Mouse (Mus musculus) heart, embryonic 16.5 days (tissue): ENCODE measurements around the gene Bahd1. TPM values are rescaled to one million over a fixed set of nuclear protein-coding genes. Genes with fewer than 3 reads are reported as not detected.

Experiments used
- ATAC-seq: fragments of 200-750 bp; cut with Nextera tagmentation; replicated peaks from 2 replicates; pipeline ENCODE4 v1.8.0; 2017; ENCODE audit warnings: moderate number of reproducible peaks; ENCODE audit not compliant: insufficient read depth, low FRiP score; ENCODE audit errors: extremely low read depth
- H3K27ac ChIP-seq: fragments of 300-500 bp; sonication (generic); 2 replicates; pipeline ENCODE4 v1.5.1; 2014; ENCODE audit warnings: mild to moderate bottlenecking, low read length, control low read depth, moderate library complexity
- H3K27me3 ChIP-seq: fragments of 300-500 bp; sonication (generic); 2 replicates; pipeline ENCODE4 v1.6.1; 2014; ENCODE audit warnings: low read length, mixed read lengths; ENCODE audit not compliant: control insufficient read depth, insufficient read depth
- H3K36me3 ChIP-seq: fragments of 300-500 bp; sonication (generic); 2 replicates; pipeline ENCODE4 v1.6.1; 2014; ENCODE audit not compliant: control insufficient read depth, insufficient read depth
- H3K4me1 ChIP-seq: fragments of 300-500 bp; sonication (generic); 2 replicates; pipeline ENCODE4 v1.6.1; 2014; ENCODE audit warnings: low read length, mixed read lengths; ENCODE audit not compliant: control insufficient read depth, insufficient read depth
- H3K4me2 ChIP-seq: fragments of 300-500 bp; sonication (generic); 2 replicates; pipeline ENCODE4 v1.6.1; 2014; ENCODE audit warnings: low read depth, mild to moderate bottlenecking, control low read depth, low read length
- H3K4me3 ChIP-seq: fragments of 300-500 bp; sonication (generic); 2 replicates; pipeline ENCODE4 v1.5.1; 2014; ENCODE audit warnings: mild to moderate bottlenecking, control low read depth, low read length
- H3K9ac ChIP-seq: fragments of 300-500 bp; sonication (generic); 2 replicates; pipeline ENCODE4 v1.6.1; 2014; ENCODE audit warnings: low read length, control low read depth
- H3K9me3 ChIP-seq: fragments of 300-500 bp; sonication (generic); replicated peaks from 2 replicates; pipeline ENCODE4 v1.6.1; 2016; ENCODE audit warnings: low read length; ENCODE audit not compliant: control insufficient read depth
- WGBS: fragments of 180-500 bp; shearing (Covaris S2); extraction: QIAGEN DNeasy Blood & Tissue Kit; methylation state at CpG from one replicate; pipeline ENCODE4 v1.1.7; 2014; 5-methylcytosine and 5-hydroxymethylcytosine counted together
- polyA plus RNA-seq: library from polyadenylated mRNA; unstranded; fragments of >200 nt; fragmentation: Nextera tagmentation; extraction: Ambion mirVana; gene quantifications from 2 replicates; pipeline ENCODE4 v1.2.1, GENCODE M21; 2015

Bahd1 gene
- polyA plus RNA-seq, 1 experiment from 2014 or later = 4.1 TPM

GRCm38 (mm10) chr2:118941341-118941740 lies 41.2 kb downstream of the Bahd1 start:
- H3K27me3 ChIP-seq = 0 out of 2 replicates have a peak, but pooled peaks cover 2% of the 10 kb centered on the region
- no peak overlapping the region for H3K9ac ChIP-seq
- no peak overlapping the region for H3K4me2 ChIP-seq
- no peaks in the 10 kb centered on the region for H3K4me1 ChIP-seq
- H3K9me3 ChIP-seq = no peaks in the 10 kb centered on the region
- WGBS = 67% methylated on average over 7 of the region's 7 CpGs
- no peak for ATAC-seq
- no peaks in the 10 kb centered on the region for H3K36me3 ChIP-seq
- no peak overlapping the region for H3K27ac ChIP-seq
- no peak overlapping the region for H3K4me3 ChIP-seq

GRCm38 (mm10) chr2:118943232-118943631 lies 43.1 kb downstream of the Bahd1 start:
- 82% methylated on average over 6 of the region's 6 CpGs for WGBS
- ATAC-seq = no peak
- H3K27me3 ChIP-seq = no peaks in the 10 kb centered on the region
- H3K27ac ChIP-seq = no peak overlapping the region
- H3K4me1 ChIP-seq = no peaks in the 10 kb centered on the region
- no peak overlapping the region for H3K4me2 ChIP-seq
- H3K4me3 ChIP-seq = no peak overlapping the region
- no peak overlapping the region for H3K9ac ChIP-seq
- H3K36me3 ChIP-seq = no peaks in the 10 kb centered on the region
- no peaks in the 10 kb centered on the region for H3K9me3 ChIP-seq

GRCm38 (mm10) chr2:118948818-118949217 lies 48.6 kb downstream of the Bahd1 start:
- ATAC-seq = no peak
- 79% methylated on average over 4 of the region's 4 CpGs for WGBS

GRCm38 (mm10) chr2:118949699-118950098 lies 49.5 kb downstream of the Bahd1 start:
- Histone ChIP-seq H3K4me2 (no peak overlapping the region), H3K36me3 (no peaks in the 10 kb centered on the region), H3K4me1 (no peaks in the 10 kb centered on the region), H3K27ac (no peak overlapping the region), H3K9ac (no peak overlapping the region), H3K9me3 (no peaks in the 10 kb centered on the region), H3K4me3 (no peak overlapping the region), H3K27me3 (no peaks in the 10 kb centered on the region)
- WGBS = 72% methylated on average over 3 of the region's 3 CpGs
- no peak for ATAC-seq

More at GRCm38 (mm10) chr2:118948818-118949217, 48.6 kb downstream of the Bahd1 start:
- Histone ChIP-seq H3K4me2 (no peak overlapping the region), H3K36me3 (no peaks in the 10 kb centered on the region), H3K9ac (no peak overlapping the region), H3K27ac (no peak overlapping the region), H3K4me1 (no peaks in the 10 kb centered on the region), H3K9me3 (no peaks in the 10 kb centered on the region), H3K4me3 (no peak overlapping the region), H3K27me3 (no peaks in the 10 kb centered on the region)

GRCm38 (mm10) chr2:118956497-118956896 lies 56.3 kb downstream of the Bahd1 start:
- ATAC-seq = no peak
- H3K9me3 ChIP-seq = no peaks in the 10 kb centered on the region
- H3K36me3 ChIP-seq = no peaks in the 10 kb centered on the region
- no peak overlapping the region for H3K27ac ChIP-seq
- no peaks in the 10 kb centered on the region for H3K27me3 ChIP-seq
- 61% methylated on average over 5 of the region's 5 CpGs for WGBS
- no peak overlapping the region for H3K4me2 ChIP-seq
- H3K4me3 ChIP-seq = no peak overlapping the region
- H3K4me1 ChIP-seq = no peaks in the 10 kb centered on the region
- no peak overlapping the region for H3K9ac ChIP-seq

- no peaks in the 10 kb centered on the region for H3K9me3 ChIP-seq
- H3K4me3 ChIP-seq = no peak overlapping the region
- no peak for ATAC-seq
- H3K4me2 ChIP-seq = no peak overlapping the region
- no peak overlapping the region for H3K27ac ChIP-seq
- no peak overlapping the region for H3K9ac ChIP-seq
- no peaks in the 10 kb centered on the region for H3K36me3 ChIP-seq
- 17% methylated on average over 2 of the region's 2 CpGs for WGBS
- H3K4me1 ChIP-seq = no peaks in the 10 kb centered on the region; the same call in 1 of the 2 replicates
- H3K27me3 ChIP-seq = no peaks in the 10 kb centered on the region
These were observed 59.5 kb downstream of the Bahd1 start for GRCm38 (mm10) chr2:118959644-118960043.

- Histone ChIP-seq H3K36me3 (no peaks in the 10 kb centered on the region), H3K9ac (no peak overlapping the region), H3K27me3 (no peaks in the 10 kb centered on the region), H3K4me3 (no peak overlapping the region), H3K27ac (no peak overlapping the region), H3K9me3 (no peaks in the 10 kb centered on the region), H3K4me1 (no peaks in the 10 kb centered on the region; the same call in 1 of the 2 replicates), H3K4me2 (no peak overlapping the region)
- 80% methylated on average over 2 of the region's 2 CpGs for WGBS
- no peak for ATAC-seq
These were observed 60.2 kb downstream of the Bahd1 start for GRCm38 (mm10) chr2:118960413-118960812.

GRCm38 (mm10) chr2:118961546-118961945 lies 61.4 kb downstream of the Bahd1 start:
- no peak overlapping the region for H3K9ac ChIP-seq
- no peak overlapping the region for H3K4me3 ChIP-seq
- no peak overlapping the region for H3K27ac ChIP-seq
- ATAC-seq = no peak
- no peaks in the 10 kb centered on the region for H3K9me3 ChIP-seq
- H3K4me1 ChIP-seq = no peaks in the 10 kb centered on the region; the same call in 1 of the 2 replicates
- H3K36me3 ChIP-seq = no peaks in the 10 kb centered on the region
- WGBS = 49% methylated on average over 2 of the region's 2 CpGs
- no peaks in the 10 kb centered on the region for H3K27me3 ChIP-seq
- no peak overlapping the region for H3K4me2 ChIP-seq

- Histone ChIP-seq H3K9me3 (no peaks in the 10 kb centered on the region), H3K36me3 (no peaks in the 10 kb centered on the region), H3K27me3 (no peaks in the 10 kb centered on the region), H3K27ac (no peak overlapping the region), H3K9ac (no peak overlapping the region), H3K4me1 (no peaks in the 10 kb centered on the region; the same call in 1 of the 2 replicates), H3K4me2 (no peak overlapping the region), H3K4me3 (no peak overlapping the region)
- no peak for ATAC-seq
- WGBS = 40% methylated on average over 9 of the region's 9 CpGs
These were observed 63.0 kb downstream of the Bahd1 start for GRCm38 (mm10) chr2:118963007-118963675.
